Mouse (Mus musculus): ENCODE measurements around the gene Terf2ip.

DNA sequence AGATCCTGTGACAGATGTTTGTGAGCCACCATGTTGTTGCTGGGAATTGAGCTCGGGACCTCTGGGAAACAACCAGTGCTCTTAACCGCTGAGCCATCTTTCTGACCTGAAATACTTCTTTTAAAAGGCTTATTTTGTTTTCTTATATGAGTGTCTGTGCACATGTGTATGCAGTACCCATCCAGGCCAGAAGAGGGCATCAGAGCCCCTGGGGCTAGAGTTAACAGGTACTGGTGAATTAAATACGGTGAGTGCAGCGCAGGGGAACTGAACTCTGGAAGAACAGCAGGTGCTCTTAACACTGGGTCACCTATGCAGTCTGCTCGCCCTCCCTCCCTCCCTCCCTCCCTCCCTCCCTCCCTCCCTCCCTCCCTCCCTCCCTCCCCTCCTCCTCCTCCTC lies 34.0 kb downstream of the Terf2ip start:
- TF ChIP-seq POLR2A (IDR thresholded peaks at IDR 0.05; ENCODE audit: insufficient read depth, low read depth, low read length) (no peak), CTCF (IDR thresholded peaks at IDR 0.05) (peak; percentile 36), EP300 (IDR thresholded peaks at IDR 0.05; ENCODE audit: insufficient read depth, low read depth, low read length) (no peak)

All from heart, adult 2 months (tissue).